Mouse (Mus musculus): ENCODE data around the gene Myf6.

Gene Myf6

DNA sequence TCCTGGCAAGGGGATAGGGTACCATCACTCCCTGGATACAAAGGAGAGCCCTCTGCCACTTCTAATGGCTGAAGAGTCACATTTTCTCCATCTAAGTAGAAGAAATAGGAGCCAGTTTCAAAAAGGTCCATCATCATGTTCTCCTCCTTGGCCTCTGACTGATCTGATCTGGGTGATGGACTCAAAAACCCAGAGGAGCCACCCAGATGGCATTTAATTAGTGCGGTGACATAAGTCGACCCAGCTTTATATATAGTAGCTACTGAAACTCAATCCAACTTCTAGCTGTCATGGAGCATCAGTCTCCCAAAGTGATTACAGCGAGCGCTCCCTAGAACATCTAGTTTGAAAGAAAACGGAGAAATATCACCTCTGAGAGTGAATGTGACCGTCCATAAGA is at the start of gene Myf6:
Myf6 (minus strand) TSS at position 170 of the 400 bp plus-strand sequence.
- no peak for DNase-seq (ENCODE audit: extremely low spot score, low spot score)

- DNase-seq (ENCODE audit: extremely low spot score, low spot score): no peak
Measured at GRCm38 (mm10) chr10:107543026-107543425, 48.5 kb upstream of the Myf6 start.

DNA sequence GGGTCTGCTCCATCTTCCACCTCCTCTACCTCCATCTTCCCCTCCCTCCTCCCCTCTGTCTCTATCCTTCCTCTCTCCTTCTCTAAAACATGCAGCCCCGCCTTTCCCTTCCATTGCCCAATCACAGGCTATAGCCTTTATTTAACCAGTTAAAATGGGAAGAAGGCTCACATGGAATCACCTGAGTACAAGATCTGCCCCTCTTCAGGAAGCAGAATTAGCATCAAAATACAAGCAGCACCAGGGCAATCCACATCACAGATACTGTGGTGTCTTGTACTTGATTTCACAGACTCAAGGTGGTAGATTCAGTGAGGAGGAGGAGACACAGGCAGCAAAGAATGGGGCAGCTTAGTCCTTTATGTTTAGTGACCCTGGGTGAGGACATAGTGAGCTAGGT is 34.2 kb upstream of the Myf6 start:
- DNase-seq (ENCODE audit: extremely low spot score, low spot score): no peak

- no peak for DNase-seq (ENCODE audit: extremely low spot score, low spot score)
Measured at GRCm38 (mm10) chr10:107519216-107519615, 24.7 kb upstream of the Myf6 start.

DNA sequence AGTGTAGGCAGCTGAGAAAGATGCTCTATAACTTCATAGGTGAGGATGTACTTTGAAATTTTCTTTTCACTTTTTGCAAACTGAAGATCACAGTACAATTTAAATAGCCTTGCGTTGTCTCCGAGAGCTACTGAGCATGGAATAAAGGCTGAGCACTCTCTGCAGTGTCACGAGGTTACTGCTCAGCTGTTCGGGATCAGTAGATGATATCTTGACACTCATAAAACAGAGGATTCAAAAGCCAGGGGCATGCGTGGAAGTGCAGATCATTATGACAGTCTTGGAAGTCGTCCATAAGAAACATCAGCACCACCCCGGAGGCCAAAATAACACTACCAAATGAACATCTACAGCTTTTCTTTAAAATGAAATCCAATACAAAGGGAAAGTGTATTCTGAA is 22.1 kb upstream of the Myf6 start:
- no peak for DNase-seq (ENCODE audit: extremely low spot score, low spot score)

- no peak for DNase-seq (ENCODE audit: extremely low spot score, low spot score)
Measured at GRCm38 (mm10) chr10:107514735-107515134, 20.2 kb upstream of the Myf6 start.

DNA sequence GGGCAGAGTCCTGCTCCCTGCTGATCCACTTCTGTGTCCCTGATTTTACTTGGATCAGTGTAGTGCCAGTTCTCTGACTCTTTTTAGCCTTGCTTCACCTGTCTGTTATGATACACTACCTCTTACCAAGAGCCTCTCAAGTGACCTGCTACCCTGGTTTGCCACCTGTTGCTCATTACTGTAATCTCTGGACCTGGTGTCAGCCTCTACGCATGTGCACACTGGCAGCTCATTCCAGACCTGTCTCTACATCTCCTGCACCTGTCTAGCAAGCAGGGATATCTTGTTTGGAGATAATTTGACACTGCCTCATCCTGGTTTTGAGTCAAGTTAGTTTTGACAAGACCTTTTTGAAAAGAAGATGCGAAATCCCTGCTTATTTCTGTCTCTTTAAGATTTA is 11.9 kb upstream of the Myf6 start:
- no peak for DNase-seq (ENCODE audit: extremely low spot score, low spot score)

DNA sequence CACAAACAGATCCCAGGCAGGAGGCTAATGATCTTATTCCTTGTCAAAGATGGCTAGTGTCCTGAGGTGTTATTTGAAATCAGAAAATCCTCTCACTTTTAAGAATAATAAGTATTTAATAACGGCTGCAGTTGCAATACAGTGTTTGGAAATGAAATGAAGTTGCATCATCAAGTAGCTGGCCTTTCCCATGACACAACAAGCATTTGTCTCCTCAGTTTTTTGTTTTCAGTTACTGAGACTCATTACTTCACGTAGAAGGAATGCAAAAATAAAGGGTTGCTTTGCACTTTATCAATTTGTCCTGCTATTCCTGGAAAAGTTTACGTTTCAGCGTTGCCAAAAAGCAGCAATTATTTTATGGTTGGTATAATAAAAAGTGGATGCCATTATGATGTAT is 8.9 kb upstream of the Myf6 start:
- DNase-seq (ENCODE audit: extremely low spot score, low spot score): no peak

- DNase-seq (ENCODE audit: extremely low spot score, low spot score): no peak
Measured at GRCm38 (mm10) chr10:107502193-107502592, 7.7 kb upstream of the Myf6 start.

GRCm38 (mm10) chr10:107499656-107500055 is 5.1 kb upstream of the Myf6 start:
- no peak for DNase-seq (ENCODE audit: extremely low spot score, low spot score)

DNA sequence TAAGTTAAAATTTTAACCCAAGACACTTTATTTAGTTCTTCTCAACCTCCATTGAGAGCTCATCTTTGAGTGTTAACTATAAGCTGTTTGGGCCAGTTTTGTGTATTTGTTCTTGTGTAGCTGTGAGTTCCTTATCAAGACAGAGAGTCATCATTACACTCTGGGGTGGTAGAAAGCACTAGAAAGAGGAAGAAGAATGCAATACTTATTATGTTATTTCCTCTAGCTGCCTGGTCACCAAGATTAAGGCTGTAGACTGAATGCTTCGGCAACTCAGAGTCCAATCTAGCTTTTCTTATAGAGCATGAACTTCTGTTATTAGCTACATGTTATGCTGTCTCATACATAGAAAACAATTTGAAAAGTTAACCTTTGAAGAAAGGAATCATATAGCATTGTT is 1.9 kb upstream of the Myf6 start:
- no peak for DNase-seq (ENCODE audit: extremely low spot score, low spot score)

DNA sequence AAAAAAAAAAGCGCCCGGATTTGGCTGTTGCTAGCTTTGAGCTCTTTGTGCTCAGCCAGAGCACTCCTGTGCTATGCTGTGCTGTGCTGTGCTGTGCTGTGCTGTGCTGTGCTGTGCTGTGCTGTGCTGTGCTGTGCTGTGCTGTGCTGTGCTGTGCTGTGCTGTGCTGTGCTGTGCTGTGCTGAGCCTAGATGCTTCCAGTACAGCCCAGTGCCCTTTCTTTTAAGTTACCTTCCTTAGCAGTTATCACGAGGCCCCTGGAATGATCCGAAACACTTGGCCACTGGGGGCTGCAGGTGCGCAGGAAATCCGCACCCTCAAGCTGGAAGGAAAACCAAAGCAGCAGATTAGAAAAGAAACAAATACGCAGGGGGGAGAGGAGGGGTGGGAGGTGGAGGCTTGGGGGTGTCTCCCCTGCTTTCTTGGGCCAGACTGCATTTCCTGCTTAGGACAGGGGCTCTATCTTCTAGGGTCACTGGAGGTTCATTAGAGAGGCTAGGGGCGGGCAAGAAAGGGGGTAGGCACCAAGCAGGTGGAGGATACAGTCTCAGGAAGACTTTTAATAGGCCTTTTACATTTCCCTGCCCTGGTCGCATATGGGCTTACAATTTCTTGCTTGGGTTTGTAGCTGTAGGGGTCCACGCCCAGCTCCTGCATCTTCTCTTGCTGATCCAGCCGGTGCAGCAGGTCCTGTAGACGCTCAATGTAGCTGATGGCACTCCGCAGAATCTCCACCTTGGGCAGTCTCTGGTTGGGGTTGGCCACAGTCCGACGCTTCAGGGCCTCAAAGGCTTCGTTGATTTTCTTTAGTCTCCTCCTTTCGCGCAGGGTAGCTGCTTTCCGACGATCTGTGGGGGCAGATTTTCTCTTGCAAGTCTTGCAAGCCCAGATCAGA is 710 bp downstream of the Myf6 start:
- no peak for DNase-seq (ENCODE audit: extremely low spot score, low spot score)

GRCm38 (mm10) chr10:107492867-107493579 is 1.5 kb downstream of the Myf6 start:
- peak; percentile 32 for DNase-seq (ENCODE audit: extremely low spot score, low spot score)

DNA sequence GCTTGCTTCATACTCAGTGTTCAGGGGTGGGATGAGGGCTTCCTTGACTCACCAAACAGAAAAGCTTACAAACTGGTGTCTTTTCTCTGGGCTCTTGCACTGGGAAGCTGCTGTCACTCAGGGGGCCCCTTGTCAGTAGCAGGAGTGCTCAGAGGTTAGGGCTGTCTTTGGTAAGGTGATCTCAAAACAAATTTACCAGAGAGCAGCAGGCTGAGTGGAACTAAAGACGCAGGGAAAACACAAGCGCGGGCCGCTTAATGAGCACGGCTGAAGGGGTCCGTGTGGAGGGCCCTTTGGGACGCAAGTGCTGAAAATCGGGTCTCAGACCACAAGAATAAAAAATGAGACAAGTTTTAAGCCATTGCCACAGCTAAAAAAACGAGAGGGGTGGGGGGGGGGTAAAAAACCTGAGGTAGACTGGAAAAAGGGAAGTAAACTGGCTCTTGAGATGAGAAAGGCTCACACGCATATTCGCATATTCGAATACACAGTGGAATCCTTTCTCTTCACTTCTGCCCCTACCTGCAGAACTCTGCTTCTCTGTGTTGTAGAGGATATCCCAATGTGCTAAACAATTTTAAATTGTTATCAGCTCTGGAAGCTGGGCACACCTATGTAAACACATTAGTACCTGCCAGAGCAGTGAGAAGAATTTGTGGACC is 5.8 kb downstream of the Myf6 start:
- peak; percentile 25 for DNase-seq (ENCODE audit: extremely low spot score, low spot score)

DNA sequence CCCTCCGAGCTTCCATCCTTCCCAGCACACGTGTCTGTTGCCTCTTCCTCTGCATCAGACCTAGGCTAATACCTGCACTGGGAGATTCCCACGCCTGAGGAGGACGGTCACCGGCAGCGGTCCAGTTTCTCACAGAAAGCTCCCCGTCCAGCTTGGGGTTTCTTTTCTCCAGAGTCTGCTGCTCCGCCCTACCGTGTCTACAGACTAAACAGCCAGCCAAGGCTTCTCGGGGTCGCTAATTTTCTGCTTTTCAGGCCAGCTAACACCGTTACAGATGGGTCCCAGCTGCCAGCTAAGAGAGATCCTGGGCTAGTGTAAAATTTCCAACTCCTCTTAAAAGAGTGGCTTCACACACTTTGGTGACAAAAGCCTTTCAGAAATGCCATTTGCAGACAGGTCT is 7.8 kb downstream of the Myf6 start:
- no peak for DNase-seq (ENCODE audit: extremely low spot score, low spot score)

- no peak for DNase-seq (ENCODE audit: extremely low spot score, low spot score)
Measured at GRCm38 (mm10) chr10:107485870-107486269, 8.7 kb downstream of the Myf6 start, which contains the start of gene Myf5. Myf5 (minus strand) TSS chr10:107486134.

DNA sequence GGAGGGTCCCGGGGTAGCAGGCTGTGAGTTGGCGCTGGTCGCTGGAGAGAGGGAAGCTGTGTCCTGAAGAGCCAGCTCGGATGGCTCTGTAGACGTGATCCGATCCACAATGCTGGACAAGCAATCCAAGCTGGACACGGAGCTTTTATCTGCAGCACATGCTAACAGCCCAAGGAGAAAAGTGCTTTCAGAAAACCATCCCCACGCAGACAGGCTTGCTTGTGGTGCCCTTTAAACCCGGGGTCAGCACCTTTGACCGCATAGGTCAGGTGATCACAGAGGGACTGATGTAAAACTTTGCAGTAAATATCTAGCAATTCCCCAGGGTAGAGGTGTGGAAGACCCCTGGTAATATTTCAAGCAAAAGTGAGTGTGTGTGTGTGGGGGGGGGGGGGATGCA is 10.5 kb downstream of the Myf6 start:
- peak; percentile 51 for DNase-seq (ENCODE audit: extremely low spot score, low spot score)

DNA sequence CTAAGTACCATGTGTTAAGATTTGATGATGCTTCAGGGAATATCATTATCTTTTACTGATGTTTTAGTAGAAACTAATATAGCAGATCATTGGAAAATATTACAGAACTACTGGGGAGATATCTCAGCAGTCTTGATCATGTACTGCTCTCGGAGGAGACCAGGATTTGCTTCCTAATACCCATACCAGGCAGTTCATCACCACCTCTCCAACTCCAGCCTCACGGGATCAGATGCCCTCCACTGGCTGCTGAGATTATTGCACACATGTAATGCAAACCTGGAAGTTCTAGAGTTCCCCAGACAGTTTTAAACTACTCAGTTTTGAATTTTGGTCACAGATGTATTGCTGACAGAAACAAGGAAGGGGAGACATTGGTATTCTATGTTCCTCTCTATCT is 21.0 kb downstream of the Myf6 start:
- no peak for DNase-seq (ENCODE audit: extremely low spot score, low spot score)

DNA sequence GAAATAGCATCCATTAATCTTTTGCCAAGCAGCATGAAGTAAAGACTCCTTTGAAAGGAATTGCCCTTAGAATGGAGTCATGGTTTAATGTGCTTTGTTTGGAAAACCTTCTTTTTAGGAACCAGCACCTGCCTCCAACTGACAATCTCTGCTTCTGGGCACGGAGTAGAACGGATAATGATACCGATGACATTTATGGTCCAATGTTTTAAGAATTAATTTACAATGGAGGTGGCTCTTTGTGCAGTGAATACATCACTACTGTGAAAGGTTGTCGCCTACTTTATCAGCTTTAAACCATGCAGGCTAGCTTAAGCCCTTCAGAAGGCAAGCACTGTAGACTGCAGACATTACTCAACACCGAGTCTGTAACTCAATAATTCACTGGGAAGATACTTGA is 22.8 kb downstream of the Myf6 start:
- DNase-seq (ENCODE audit: extremely low spot score, low spot score): no peak

DNA sequence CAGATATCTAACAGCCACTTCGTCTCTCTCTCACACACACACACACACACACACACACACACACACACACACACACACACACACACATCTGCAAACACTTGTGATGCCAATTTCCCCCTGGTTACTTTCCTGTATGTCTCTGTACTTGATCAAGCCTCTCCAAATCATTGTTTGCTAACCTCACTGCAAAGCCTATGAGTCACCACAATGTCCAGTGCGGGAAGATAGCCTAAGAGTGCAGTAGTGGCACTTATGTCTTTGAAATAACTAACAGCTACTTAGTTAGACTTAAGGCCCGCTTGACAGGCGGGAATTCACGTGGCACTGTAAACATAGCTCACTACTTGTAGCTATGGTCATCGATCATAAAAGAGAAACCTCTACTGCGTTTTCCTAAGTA is 26.7 kb downstream of the Myf6 start:
- DNase-seq (ENCODE audit: extremely low spot score, low spot score): no peak

GRCm38 (mm10) chr10:107449496-107450330 is 44.8 kb downstream of the Myf6 start:
- DNase-seq (ENCODE audit: extremely low spot score, low spot score): no peak
